Mouse (Mus musculus): Measurements from ENCODE around the gene Rad51c. TPM values are rescaled to one million over a fixed set of nuclear protein-coding genes. Genes with fewer than 3 reads are reported as not detected.
"Not testable (repeated sequence)": the region's sequence is repeated elsewhere in the genome, so short reads cannot be mapped to it uniquely, and the experiment has no call there.

The Rad51c gene
- polyA plus RNA-seq, 1 experiment from 2014 or later, result 4.5 TPM

DNA sequence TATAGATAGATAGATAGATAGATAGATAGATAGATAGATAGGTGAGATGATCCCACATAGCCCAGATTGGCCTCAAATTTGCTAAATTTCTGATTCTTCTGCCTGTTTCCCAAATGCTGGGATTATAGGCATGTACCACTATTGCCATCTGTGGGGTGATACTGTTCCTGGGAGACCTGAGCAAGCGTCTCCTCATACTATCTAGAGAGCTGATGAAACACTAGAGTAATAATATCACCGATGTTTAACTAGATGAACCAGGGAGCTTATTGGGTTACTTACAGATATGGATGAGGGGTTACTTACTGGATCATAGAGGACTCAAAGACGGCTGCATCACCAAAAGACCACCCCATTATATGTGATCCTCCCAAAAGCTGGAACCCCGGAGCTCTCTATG lies 24.6 kb upstream of the Rad51c start:
- Histone ChIP-seq H3K4me1 (peaks cover 8% of the 10 kb centered on the region; the same call in 1 of the 2 replicates), H3K9me3 (no peaks in the 10 kb centered on the region), H3K27ac (no peak overlapping the region), H3K4me3 (no peak overlapping the region), H3K4me2 (no peak overlapping the region), H3K36me3 (replicated peaks) (no peaks in the 10 kb centered on the region), H3K27me3 (replicated peaks) (no peaks in the 10 kb centered on the region), H3K9ac (no peak overlapping the region)
- 89% methylated on average over 4 of the region's 4 CpGs for WGBS
- ATAC-seq (replicated peaks), result no peak

DNA sequence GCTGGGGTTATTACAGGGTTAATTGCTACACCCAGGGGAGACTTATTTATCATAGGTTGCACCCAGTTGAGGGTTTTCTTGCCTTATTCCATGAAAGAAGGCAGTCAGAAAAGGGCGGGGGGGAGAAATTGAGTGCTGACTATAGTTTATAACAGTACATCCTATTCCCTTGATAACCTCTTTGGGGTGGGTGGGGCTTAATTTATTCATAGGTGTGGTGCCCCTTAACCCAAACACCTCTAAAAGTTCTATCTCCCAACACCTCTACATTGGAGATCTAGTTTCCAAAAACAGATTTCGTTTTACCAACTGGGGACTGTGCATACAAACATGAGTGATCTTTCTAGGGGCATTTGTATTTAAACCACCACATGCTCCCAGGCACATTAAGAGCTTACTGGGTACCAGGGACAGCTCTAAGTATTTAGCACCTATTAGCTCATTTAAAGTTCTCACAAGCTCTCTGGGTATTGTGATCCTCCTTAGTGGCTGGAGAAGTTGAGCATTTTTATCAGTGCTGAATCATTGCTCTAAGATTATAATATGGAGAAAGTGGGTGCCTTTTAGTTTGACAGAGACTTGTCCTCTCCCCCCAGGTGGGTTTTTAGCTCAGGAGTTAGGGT lies 23.4 kb upstream of the Rad51c start:
- no peak overlapping the region; the same call in 1 of the 2 replicates for H3K27ac ChIP-seq
- ATAC-seq (replicated peaks), result no peak
- H3K27me3 ChIP-seq (replicated peaks), result no peaks in the 10 kb centered on the region
- H3K4me2 ChIP-seq, result no peak overlapping the region
- H3K4me1 ChIP-seq, result peaks cover 14% of the 10 kb centered on the region
- H3K9ac ChIP-seq, result no peak overlapping the region
- H3K4me3 ChIP-seq, result no peak overlapping the region
- no peaks in the 10 kb centered on the region for H3K36me3 ChIP-seq (replicated peaks)
- no peaks in the 10 kb centered on the region for H3K9me3 ChIP-seq
- WGBS, result 72% methylated on average over 2 of the region's 2 CpGs

DNA sequence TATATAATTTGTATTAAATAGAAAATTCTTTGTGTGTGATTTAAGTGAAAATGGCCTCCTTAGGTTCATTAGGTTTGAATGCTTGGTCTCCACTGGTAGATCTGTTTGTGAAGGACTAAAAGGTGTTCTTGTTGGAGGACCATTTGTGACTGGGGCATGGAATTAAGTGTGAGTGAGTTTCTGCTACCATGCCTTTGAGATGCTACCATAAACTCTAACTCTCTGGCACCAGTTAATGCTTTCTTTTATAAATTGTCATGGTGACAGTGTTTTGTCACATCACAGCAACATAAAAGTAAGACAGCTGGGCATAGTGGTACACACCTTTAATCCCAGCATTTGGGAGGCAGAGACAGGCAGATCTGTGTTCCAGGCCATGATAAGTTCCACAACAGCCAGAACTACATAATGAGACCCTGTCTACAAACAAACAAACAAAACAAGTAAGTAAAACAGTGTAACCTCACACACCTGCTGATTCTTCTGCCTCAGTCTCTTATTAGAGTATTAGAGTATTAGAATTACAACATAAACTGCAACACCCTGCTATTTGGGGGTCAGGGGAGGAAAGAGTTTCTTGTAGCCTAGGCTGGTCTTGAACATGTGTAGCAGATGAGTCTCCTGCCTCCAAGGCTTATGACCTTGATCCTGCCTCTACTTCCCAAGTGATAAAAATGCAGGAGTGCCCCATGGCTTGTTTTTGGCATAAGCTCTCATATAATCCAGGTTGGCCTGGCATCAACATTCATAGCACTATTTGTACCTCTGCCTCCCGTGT lies 22.7 kb upstream of the Rad51c start:
- no peak overlapping the region for H3K4me3 ChIP-seq
- ATAC-seq (replicated peaks), result no peak
- no peaks in the 10 kb centered on the region for H3K9me3 ChIP-seq
- peak overlapping the region; percentile 83 for H3K27ac ChIP-seq
- WGBS, result 39% methylated on average over 1 of the region's 1 CpGs
- no peak overlapping the region for H3K4me2 ChIP-seq
- H3K36me3 ChIP-seq (replicated peaks), result no peaks in the 10 kb centered on the region
- H3K4me1 ChIP-seq, result peaks cover 16% of the 10 kb centered on the region
- H3K9ac ChIP-seq, result no peak overlapping the region
- no peaks in the 10 kb centered on the region for H3K27me3 ChIP-seq (replicated peaks)

DNA sequence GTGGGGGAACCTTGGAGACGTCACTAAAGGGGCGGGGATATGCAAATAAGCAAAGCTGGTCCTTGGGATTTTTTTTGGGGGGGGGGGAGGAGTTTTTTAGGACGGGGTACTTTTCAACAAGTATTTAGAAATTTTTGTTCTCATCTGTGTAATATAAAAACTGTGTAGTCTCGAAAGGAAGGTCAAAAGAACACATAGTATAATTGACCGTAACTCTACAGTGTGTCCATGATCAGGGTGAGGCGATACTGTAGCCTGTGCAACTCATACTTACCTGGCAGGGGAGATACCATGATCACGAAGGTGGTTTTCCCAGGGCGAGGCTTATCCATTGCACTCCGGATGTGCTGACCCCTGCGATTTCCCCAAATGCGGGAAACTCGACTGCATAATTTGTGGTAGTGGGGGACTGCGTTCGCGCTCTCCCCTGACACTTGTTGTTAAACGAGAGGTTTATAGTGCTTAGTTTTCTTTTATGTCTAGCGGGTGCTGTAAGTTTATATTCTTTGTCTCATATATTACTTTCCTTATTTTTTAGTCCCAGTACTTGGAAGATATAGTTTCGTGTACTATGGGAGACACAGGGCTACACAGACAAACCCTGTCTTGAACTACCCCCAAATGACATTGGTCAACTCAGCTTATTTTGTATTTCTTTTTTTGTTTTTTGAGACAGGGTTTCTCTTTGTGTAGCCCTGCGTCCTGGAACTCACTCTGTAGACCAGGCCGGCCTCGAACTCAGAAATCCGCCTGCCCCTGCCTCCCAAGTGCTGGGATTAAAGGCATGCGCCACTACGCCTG lies 21.9 kb upstream of the Rad51c start:
- H3K27me3 ChIP-seq (replicated peaks); H3K9me3 ChIP-seq; H3K36me3 ChIP-seq (replicated peaks): not testable (repeated sequence)
- ATAC-seq (replicated peaks), result peak; percentile 91
- under 1% methylated on average over 24 of the region's 24 CpGs for whole genome bisulfite sequencing
- Histone ChIP-seq H3K4me3 (peak overlapping the region; percentile 28), H3K27ac (peak overlapping the region; percentile 83), H3K4me1 (peaks cover 21% of the 10 kb centered on the region), H3K9ac (peak overlapping the region; percentile 16; the same call in 1 of the 2 replicates), H3K4me2 (peak overlapping the region; percentile 42)

DNA sequence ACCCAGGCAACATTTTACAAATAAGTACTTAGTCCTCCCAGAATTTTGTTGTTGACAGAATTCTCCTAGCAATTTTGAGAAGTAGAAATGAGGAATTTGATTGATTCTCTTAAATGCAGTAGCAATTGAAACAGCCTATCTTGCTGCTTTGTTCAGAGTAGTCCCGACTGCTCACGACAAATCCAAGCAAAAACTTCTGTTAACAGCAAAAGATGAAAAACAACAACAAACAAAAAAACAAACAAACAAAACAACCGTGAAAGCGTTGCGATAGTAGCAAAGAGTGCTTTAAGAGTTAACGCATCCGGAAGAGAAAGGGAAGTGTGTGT lies 21.3 kb upstream of the Rad51c start:
- Histone ChIP-seq H3K4me2 (peak overlapping the region; percentile 42), H3K27ac (peak overlapping the region; percentile 66), H3K9me3 (no peaks in the 10 kb centered on the region), H3K4me1 (peaks cover 21% of the 10 kb centered on the region), H3K36me3 (replicated peaks) (no peaks in the 10 kb centered on the region), H3K27me3 (replicated peaks) (no peaks in the 10 kb centered on the region), H3K9ac (peak overlapping the region; percentile 16; the same call in 1 of the 2 replicates), H3K4me3 (peak overlapping the region; percentile 28)
- ATAC-seq (replicated peaks), result no peak
- WGBS, result 1% methylated on average over 7 of the region's 7 CpGs

DNA sequence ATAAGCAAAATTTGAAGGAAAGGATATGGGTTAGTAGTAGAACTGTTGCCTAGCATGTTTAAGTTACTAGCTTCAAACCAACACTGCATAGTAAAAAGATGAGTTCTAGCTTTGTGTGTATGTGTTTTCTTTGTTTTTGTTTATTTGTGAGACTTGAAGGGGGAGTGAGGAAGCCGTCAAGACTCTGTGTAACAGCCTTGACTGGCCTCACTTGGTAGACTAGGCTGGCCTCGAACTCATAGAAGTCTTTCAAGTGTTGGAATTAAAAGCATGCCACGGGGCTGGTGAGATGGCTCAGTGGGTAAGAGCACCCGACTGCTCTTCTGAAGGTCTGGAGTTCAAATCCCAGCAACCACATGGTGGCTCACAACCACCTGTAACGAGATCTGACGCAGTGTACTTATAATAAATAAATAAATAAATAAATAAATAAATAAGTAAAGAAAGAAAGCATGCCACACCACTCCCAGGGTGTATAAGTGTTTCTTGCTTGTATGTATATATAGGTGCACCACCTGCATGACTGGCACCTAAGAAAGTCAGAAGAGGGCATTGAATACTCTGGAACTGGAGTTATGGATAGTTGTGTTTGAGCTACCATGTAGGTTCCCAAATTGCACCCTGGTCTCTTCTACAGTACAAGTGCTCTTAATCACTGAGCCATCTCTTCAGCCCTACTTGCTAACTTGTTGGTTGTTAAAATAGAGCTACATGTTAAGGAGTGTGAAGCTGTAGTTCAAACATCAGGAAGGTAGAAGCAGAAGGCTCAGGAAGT lies 19.0 kb upstream of the Rad51c start:
- H3K36me3 ChIP-seq (replicated peaks), result no peaks in the 10 kb centered on the region
- 51% methylated on average over 6 of the region's 6 CpGs for WGBS
- peaks cover 21% of the 10 kb centered on the region for H3K4me1 ChIP-seq
- H3K27ac ChIP-seq, result peak overlapping the region; percentile 87
- no peaks in the 10 kb centered on the region for H3K27me3 ChIP-seq (replicated peaks)
- H3K9ac ChIP-seq, result no peak overlapping the region
- H3K4me2 ChIP-seq, result peak overlapping the region; percentile 16; the same call in 1 of the 2 replicates
- H3K4me3 ChIP-seq, result no peak overlapping the region
- ATAC-seq (replicated peaks), result no peak
- H3K9me3 ChIP-seq, result no peaks in the 10 kb centered on the region

DNA sequence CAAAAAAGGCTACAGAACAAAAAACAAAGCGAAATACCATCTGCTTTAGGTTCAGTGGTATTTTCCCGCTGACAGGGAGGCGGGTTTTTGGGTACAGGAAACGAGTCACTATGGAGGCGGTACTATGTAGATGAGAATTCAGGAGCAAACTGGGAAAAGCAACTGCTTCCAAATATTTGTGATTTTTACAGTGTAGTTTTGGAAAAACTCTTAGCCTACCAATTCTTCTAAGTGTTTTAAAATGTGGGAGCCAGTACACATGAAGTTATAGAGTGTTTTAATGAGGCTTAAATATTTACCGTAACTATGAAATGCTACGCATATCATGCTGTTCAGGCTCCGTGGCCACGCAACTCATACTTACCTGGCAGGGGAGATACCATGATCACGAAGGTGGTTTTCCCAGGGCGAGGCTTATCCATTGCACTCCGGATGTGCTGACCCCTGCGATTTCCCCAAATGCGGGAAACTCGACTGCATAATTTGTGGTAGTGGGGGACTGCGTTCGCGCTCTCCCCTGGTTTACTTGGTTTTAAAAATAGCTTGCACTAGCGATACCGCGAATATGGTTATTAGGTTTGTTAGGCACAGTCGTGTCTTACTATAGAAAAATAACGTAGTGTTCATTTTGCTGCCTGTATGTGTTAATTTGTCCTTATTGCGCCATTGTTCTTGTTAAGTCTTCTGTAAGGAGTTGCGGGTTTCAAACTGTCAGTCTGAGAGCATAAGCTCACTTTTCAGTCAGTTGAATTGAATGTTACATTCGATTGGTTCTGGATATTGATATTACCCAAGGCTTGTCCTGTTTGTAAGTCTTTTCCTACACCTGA lies 18.0 kb upstream of the Rad51c start:
- no peaks in the 10 kb centered on the region for H3K9me3 ChIP-seq
- under 1% methylated on average over 26 of the region's 26 CpGs for WGBS

DNA sequence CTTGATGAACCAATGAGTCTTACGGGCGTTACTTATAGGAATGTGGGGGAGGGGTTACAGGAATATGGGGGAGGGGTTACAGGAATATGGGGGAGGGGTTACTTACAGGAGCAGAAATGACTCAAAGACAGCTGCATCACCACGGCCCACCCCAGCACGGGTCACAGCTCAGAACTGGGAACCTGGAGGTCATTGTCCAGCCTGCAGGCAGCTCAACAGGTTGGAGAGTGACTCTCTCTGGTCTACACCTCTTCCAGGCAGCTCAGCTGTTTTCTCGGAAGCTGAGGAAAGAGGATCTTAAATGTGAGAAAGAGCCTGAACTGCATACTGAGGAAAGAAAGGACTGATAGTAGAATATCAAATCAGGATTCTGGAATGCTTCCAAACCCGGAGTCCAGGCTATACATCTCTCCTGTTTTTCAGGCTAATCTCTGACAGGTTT lies 17.0 kb upstream of the Rad51c start:
- no peaks in the 10 kb centered on the region for H3K36me3 ChIP-seq (replicated peaks)
- H3K27me3 ChIP-seq (replicated peaks), result no peaks in the 10 kb centered on the region
- WGBS, result 19% methylated on average over 6 of the region's 6 CpGs
- peak overlapping the region; percentile 44 for H3K4me3 ChIP-seq
- ATAC-seq (replicated peaks), result no peak
- peaks cover 17% of the 10 kb centered on the region for H3K4me1 ChIP-seq
- H3K27ac ChIP-seq, result peak overlapping the region; percentile 87
- H3K9ac ChIP-seq, result peak overlapping the region; percentile 46
- no peaks in the 10 kb centered on the region for H3K9me3 ChIP-seq
- peak overlapping the region; percentile 56 for H3K4me2 ChIP-seq

More for the DNA sequence above, 18.0 kb upstream of the Rad51c start:
- Histone ChIP-seq H3K4me2 (peak overlapping the region; percentile 56), H3K27ac (peak overlapping the region; percentile 87), H3K9ac (peak overlapping the region; percentile 46), H3K27me3 (replicated peaks) (no peaks in the 10 kb centered on the region), H3K4me1 (peaks cover 21% of the 10 kb centered on the region), H3K36me3 (replicated peaks) (no peaks in the 10 kb centered on the region), H3K4me3 (peak overlapping the region; percentile 44)
- peak; percentile 87 for ATAC-seq (replicated peaks)

DNA sequence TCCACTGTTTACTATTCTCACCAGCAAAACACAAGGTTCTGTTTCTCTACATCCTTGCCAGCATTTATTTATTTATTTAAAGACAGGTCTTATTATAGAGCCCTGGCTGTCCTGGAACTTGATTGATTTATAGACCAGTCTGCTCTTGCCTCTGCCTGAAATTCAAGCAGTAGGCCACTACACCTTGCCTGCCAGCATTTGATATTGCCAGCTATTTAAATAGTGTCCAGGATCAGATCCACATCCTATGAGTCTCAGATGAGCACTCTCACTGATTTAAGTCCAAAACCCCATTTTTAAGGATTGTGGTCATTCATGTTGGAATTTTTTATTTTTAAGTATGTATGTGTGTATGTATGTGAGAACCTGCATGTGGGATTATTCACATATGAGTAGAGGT lies 16.1 kb upstream of the Rad51c start:
- no peak overlapping the region for H3K4me3 ChIP-seq
- H3K36me3 ChIP-seq (replicated peaks), result no peaks in the 10 kb centered on the region
- H3K9me3 ChIP-seq, result no peaks in the 10 kb centered on the region
- peaks cover 15% of the 10 kb centered on the region for H3K4me1 ChIP-seq
- no peak overlapping the region for H3K4me2 ChIP-seq
- H3K9ac ChIP-seq, result no peak overlapping the region
- H3K27me3 ChIP-seq (replicated peaks), result no peaks in the 10 kb centered on the region
- H3K27ac ChIP-seq, result no peak overlapping the region
- no peak for ATAC-seq (replicated peaks)

DNA sequence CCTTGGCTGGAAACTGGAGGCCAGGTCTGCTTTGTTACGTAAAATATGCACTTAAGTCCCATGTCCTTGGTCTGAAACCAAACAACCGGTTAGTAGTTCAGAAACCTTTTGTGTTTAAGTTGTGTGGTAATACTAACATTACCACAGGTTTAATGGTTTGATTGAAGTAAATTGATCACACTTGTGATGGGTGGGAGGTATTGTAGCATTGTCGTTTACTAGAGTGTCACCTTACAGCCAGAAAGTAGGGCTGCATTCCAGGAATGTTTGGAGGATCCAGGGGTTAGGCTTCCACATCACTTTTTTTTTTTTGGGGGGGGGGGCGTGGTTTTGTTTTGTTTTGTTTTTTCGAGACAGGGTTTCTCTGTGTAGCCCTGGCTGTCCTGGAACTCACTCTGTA lies 11.4 kb upstream of the Rad51c start:
- ATAC-seq (replicated peaks), result no peak
- WGBS, result 59% methylated on average over 5 of the region's 5 CpGs
- Histone ChIP-seq H3K27ac (no peak overlapping the region), H3K9ac (no peak overlapping the region), H3K27me3 (replicated peaks) (no peaks in the 10 kb centered on the region), H3K4me2 (no peak overlapping the region), H3K4me1 (no peaks in the 10 kb centered on the region), H3K36me3 (replicated peaks) (no peaks in the 10 kb centered on the region), H3K9me3 (no peaks in the 10 kb centered on the region), H3K4me3 (no peak overlapping the region)

DNA sequence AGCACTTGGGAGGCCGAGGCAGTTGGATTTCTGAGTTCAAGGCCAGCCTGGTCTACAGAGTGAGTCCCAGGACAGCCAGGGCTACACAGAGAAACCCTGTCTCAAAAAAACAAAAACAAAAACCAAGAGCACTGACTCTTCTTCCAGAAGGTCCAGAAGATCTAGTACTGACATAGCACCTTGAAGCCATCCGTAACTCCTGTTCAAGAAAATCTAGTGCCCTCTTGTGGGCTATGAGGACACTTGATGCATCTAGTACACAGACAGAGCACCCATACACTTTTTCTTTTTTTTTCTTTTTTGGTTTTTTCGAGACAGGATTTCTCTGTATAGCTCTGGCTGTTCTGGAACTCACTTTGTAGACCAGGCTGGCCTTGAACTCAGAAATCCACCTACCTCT lies 8.7 kb upstream of the Rad51c start:
- H3K4me1 ChIP-seq; ATAC-seq (replicated peaks): not testable (repeated sequence)

More for the DNA sequence above, 8.7 kb upstream of the Rad51c start:
- not testable (repeated sequence) for H3K9me3 ChIP-seq; H3K27ac ChIP-seq; H3K36me3 ChIP-seq (replicated peaks); H3K4me3 ChIP-seq; H3K9ac ChIP-seq; H3K4me2 ChIP-seq; H3K27me3 ChIP-seq (replicated peaks)
- 67% methylated on average over 3 of the region's 3 CpGs for WGBS

Data from midbrain, embryonic 15.5 days (tissue).